Mouse (Mus musculus): ENCODE results near the gene Hoxa2. TPM values are rescaled to one million over a fixed set of nuclear protein-coding genes. Genes with fewer than 3 reads are reported as not detected.

Hoxa2 gene
- polyA plus RNA-seq, 1 experiment = 1.4 TPM

DNA sequence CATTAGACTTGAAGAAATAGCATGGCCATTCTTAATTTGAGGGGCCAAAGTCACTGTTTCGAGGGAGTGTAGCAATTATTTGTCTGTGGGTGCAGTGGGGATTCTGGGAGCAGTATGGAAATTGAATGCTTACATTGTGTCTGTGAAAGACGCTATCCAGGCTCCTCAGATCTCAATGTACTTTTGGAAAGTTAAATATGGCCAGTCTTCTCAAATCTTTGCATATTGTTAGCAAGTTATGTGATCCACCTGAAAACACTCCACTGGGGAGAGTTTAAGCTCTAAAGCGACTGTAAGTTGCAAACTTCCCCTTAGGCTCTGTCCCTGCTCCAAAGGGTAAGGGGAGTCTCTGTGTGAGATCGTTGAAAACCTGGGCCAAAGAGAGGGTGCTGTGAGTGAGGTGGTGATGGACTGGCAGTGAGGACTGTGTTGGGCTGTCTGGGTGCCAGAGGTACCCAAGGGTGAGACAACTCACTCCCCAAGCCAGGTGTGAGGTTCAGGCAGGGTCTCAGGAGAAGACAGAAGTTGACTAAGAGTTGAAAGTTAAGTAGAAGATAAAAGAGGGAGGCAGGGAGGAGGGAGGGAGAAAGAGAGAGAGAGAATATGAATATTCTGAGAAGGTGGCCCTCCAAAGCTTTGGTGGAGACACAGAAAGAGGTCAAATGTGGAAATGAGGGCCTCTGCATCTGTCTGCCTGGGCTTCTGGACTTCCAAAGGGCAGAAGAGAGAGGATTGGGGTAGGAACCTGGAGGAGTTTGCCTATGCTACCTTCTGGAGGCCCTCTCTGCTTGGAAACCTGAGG lies 42.5 kb upstream of the Hoxa2 start:
- H3K27me3 ChIP-seq (ENCODE audit: control insufficient read depth, insufficient read depth, low read length) = peaks cover 6% of the 10 kb centered on the region; the same call in 1 of the 2 replicates
- 86% methylated on average over 4 of the region's 4 CpGs for WGBS
- H3K27ac ChIP-seq (ENCODE audit: control insufficient read depth, insufficient read depth, low read length) = no peak overlapping the region
- H3K4me1 ChIP-seq (replicated peaks; ENCODE audit: control insufficient read depth, insufficient read depth, low read length) = peaks cover 8% of the 10 kb centered on the region
- no peaks in the 10 kb centered on the region for H3K36me3 ChIP-seq (ENCODE audit: control insufficient read depth, insufficient read depth, low read length)
- no peak for TF ChIP-seq CTCF (IDR thresholded peaks at IDR 0.05; ENCODE audit: borderline replicate concordance, control insufficient read depth, extremely low read depth, insufficient read depth, low read length, poor library complexity)
- TF ChIP-seq POLR2A (IDR thresholded peaks at IDR 0.05; ENCODE audit: control insufficient read depth, extremely low read depth, insufficient read depth, low read length, poor library complexity) = no peak
- no peak for DNase-seq
- H3K4me3 ChIP-seq (ENCODE audit: control insufficient read depth, insufficient read depth, low read length) = no peak overlapping the region

DNA sequence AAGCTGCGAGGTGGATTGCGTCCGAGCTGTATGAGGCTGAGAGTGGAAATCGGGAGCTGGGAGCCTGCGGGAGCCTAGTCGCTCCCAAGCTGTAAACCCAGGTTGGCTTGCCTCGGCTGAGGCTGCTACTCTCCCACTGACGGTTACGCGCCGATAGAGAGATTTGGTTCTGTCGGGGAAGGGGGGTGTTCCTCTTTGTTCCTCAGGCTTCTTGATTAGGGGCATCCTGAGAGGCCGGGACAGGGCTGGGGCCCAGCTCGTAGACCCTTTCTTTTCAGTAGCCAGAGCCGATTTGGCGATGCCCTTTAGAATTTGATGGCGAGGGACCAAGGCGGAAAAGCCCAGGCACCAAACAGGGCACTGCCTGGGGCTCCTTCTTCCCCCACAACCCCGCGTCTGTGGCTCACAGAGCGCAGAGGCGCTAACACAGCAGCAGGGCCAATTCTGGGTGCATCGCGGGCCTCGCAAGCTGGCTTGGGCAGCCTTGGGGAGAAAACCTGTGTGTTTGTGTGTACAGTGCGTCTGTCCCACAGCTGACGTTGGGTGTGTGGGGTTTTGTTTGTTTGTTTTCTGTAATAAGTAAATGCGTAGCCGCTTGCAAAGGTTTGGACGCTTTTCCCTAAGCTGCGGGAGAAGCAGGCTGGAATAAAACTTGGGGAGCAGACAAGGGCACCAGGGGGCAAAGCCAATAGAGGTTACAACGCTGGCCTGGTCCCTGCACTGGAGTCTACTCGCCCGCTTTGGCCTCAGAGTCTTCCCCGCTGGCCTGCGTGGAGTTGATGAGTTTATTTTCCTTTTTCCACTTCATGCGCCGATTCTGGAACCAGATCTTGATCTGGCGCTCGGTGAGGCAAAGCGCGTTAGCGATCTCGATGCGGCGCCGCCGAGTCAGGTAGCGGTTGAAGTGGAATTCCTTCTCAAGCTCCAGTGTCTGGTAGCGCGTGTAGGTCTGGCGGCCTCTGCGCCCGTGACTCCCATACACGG lies 41.3 kb upstream of the Hoxa2 start:
- Histone ChIP-seq H3K36me3 (ENCODE audit: control insufficient read depth, insufficient read depth, low read length) (no peaks in the 10 kb centered on the region), H3K27ac (ENCODE audit: control insufficient read depth, insufficient read depth, low read length) (no peak overlapping the region), H3K4me1 (replicated peaks; ENCODE audit: control insufficient read depth, insufficient read depth, low read length) (peaks cover 3% of the 10 kb centered on the region), H3K4me3 (ENCODE audit: control insufficient read depth, insufficient read depth, low read length) (no peak overlapping the region), H3K27me3 (ENCODE audit: control insufficient read depth, insufficient read depth, low read length) (peaks cover 4% of the 10 kb centered on the region; the same call in 1 of the 2 replicates)
- no peak for DNase-seq
- WGBS = 94% methylated on average over 55 of the region's 55 CpGs
- TF ChIP-seq POLR2A (IDR thresholded peaks at IDR 0.05; ENCODE audit: control insufficient read depth, extremely low read depth, insufficient read depth, low read length, poor library complexity) (no peak), CTCF (IDR thresholded peaks at IDR 0.05; ENCODE audit: borderline replicate concordance, control insufficient read depth, extremely low read depth, insufficient read depth, low read length, poor library complexity) (no peak)

DNA sequence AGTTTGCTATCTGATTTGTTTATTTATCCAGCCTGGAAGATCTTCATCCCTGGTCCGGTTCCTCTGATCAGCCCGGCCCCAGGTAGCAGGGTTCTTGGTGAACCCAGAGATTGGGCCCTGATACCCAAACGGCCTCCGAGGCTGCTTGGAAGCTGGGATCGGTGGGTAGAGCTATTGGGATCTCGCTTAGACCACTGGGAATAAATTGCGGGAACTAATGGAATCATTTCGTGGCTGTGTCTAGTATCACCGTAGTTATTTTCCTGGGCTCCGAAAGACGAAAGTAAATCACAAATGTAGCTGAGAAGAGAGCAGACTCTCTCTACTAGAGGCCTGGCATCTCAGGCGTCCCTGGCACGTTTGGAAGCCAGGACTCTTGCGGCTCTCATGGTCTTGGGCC lies 40.6 kb upstream of the Hoxa2 start:
- TF ChIP-seq CTCF (IDR thresholded peaks at IDR 0.05; ENCODE audit: borderline replicate concordance, control insufficient read depth, extremely low read depth, insufficient read depth, low read length, poor library complexity) (no peak), POLR2A (IDR thresholded peaks at IDR 0.05; ENCODE audit: control insufficient read depth, extremely low read depth, insufficient read depth, low read length, poor library complexity) (no peak)
- H3K27ac ChIP-seq (ENCODE audit: control insufficient read depth, insufficient read depth, low read length) = no peak overlapping the region
- peaks cover 3% of the 10 kb centered on the region for H3K4me1 ChIP-seq (replicated peaks; ENCODE audit: control insufficient read depth, insufficient read depth, low read length)
- DNase-seq = no peak
- no peaks in the 10 kb centered on the region for H3K36me3 ChIP-seq (ENCODE audit: control insufficient read depth, insufficient read depth, low read length)
- H3K4me3 ChIP-seq (ENCODE audit: control insufficient read depth, insufficient read depth, low read length) = no peak overlapping the region
- WGBS = 95% methylated on average over 14 of the region's 14 CpGs
- peaks cover 4% of the 10 kb centered on the region; the same call in 1 of the 2 replicates for H3K27me3 ChIP-seq (ENCODE audit: control insufficient read depth, insufficient read depth, low read length)

DNA sequence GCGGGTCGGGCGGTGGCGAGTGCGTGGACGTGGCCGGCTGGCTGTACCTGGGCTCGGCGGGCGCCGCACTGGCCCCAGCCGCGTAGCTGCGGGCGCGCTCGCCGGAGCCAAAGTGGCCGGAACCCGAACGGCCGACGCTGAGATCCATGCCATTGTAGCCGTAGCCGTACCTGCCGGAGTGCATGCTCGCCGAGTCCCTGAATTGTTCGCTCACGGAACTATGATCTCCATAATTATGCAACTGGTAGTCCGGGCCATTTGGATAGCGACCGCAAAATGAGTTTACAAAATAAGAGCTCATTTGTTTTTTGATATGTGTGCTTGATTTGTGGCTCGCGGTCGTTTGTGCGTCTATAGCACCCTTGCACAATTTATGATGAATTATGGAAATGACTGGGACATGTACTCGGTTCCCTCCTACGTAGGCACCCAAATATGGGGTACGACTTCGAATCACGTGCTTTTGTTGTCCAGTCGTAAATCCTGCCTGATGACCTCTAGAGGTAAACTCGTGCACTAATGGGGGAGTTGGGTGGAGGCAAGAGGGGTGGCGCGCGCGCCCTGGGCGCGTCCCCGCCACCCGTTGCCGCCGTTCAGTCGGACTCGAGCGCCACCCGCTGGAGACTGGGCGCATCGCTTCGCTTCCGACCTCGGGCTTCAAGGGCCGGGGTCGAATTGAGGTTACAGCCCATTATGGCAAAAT lies 39.6 kb upstream of the Hoxa2 start, which contains the start of gene Hoxa5:
Gene Hoxa5, minus strand, starts transcription at position 538 of the 703 bp plus-strand sequence.
- peaks cover 3% of the 10 kb centered on the region for H3K4me1 ChIP-seq (replicated peaks; ENCODE audit: control insufficient read depth, insufficient read depth, low read length)
- H3K27ac ChIP-seq (ENCODE audit: control insufficient read depth, insufficient read depth, low read length) = no peak within 1 kb of the TSS
- no peak within 1 kb of the TSS for H3K4me3 ChIP-seq (ENCODE audit: control insufficient read depth, insufficient read depth, low read length)
- no peak for DNase-seq
- TF ChIP-seq CTCF (IDR thresholded peaks at IDR 0.05; ENCODE audit: borderline replicate concordance, control insufficient read depth, extremely low read depth, insufficient read depth, low read length, poor library complexity) (no peak), POLR2A (IDR thresholded peaks at IDR 0.05; ENCODE audit: control insufficient read depth, extremely low read depth, insufficient read depth, low read length, poor library complexity) (no peak)
- 87% methylated on average over 65 of the region's 65 CpGs for WGBS
- peaks cover 3% of the 10 kb centered on the region; the same call in 1 of the 2 replicates for H3K27me3 ChIP-seq (ENCODE audit: control insufficient read depth, insufficient read depth, low read length)
- H3K36me3 ChIP-seq (ENCODE audit: control insufficient read depth, insufficient read depth, low read length) = no peaks in the 10 kb centered on the region

DNA sequence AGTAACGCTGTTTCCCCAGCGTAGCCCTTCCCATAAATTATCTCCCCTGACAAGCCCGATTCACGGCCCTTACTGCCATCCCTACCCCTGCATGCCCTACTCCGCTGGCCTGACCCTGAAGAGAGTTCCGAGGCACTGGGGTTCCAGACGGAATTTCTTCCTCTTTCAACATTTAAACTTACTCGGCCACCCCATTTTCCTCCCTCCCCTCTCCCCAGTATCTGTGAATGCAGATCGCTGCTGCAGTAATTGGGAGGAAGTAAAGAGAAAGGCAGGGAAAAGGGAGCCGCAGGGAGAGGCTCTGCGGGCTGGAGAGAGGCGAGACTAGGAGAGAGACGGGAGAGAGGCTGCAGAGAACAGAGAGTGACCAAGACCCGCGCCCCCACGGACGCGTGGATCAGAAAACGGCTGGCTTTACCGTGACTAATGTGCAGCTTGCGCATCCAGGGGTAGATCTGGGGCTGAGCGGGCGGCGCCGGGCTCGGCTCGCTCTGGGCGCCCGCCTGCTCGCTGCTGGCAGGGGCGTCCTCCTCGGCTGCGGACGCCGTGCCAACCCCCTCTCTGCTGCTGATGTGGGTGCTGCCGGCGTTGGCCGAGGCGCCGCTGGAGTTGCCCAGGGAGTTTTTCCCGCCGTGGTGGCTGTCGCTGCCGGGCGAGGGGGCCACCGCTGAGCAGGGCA lies 38.9 kb upstream of the Hoxa2 start:
- Histone ChIP-seq H3K27ac (ENCODE audit: control insufficient read depth, insufficient read depth, low read length) (no peak overlapping the region), H3K36me3 (ENCODE audit: control insufficient read depth, insufficient read depth, low read length) (no peaks in the 10 kb centered on the region), H3K27me3 (ENCODE audit: control insufficient read depth, insufficient read depth, low read length) (no peaks in the 10 kb centered on the region; the same call in 1 of the 2 replicates), H3K4me1 (replicated peaks; ENCODE audit: control insufficient read depth, insufficient read depth, low read length) (no peaks in the 10 kb centered on the region), H3K4me3 (ENCODE audit: control insufficient read depth, insufficient read depth, low read length) (no peak overlapping the region)
- TF ChIP-seq POLR2A (IDR thresholded peaks at IDR 0.05; ENCODE audit: control insufficient read depth, extremely low read depth, insufficient read depth, low read length, poor library complexity) (no peak), CTCF (IDR thresholded peaks at IDR 0.05; ENCODE audit: borderline replicate concordance, control insufficient read depth, extremely low read depth, insufficient read depth, low read length, poor library complexity) (no peak)
- WGBS = 89% methylated on average over 46 of the region's 46 CpGs
- no peak for DNase-seq
